Mouse (Mus musculus) embryonic facial prominence, embryonic 11.5 days (tissue): ENCODE data around the gene Dnpep. TPM values are rescaled to one million over a fixed set of nuclear protein-coding genes. Genes with fewer than 3 reads are reported as not detected.

Experiments
- ATAC-seq: fragments of 200-750 bp; cut with Nextera tagmentation; replicated peaks from 2 replicates; pipeline ENCODE4 v1.8.0; 2017; ENCODE audit warnings: low read depth; ENCODE audit not compliant: insufficient number of reproducible peaks, low FRiP score, low TSS enrichment
- DNase-seq: peaks from one replicate; pipeline ENCODE4 v3.0.0-alpha.2; 2015; ENCODE audit warnings: low spot score
- H3K27ac ChIP-seq: fragments of 300-500 bp; sonication (generic); replicated peaks from 2 replicates; pipeline ENCODE4 v1.5.1; 2014; ENCODE audit warnings: mild to moderate bottlenecking, low read depth, low read length, control low read depth
- H3K27me3 ChIP-seq: fragments of 300-500 bp; sonication (generic); 2 replicates; pipeline ENCODE4 v1.6.1; 2014; ENCODE audit warnings: mild to moderate bottlenecking, low read length, moderate library complexity, mixed read lengths; ENCODE audit not compliant: control insufficient read depth, insufficient read depth
- H3K36me3 ChIP-seq: fragments of 300-500 bp; sonication (generic); replicated peaks from 2 replicates; pipeline ENCODE4 v1.6.1; 2014; ENCODE audit warnings: low read depth, mild to moderate bottlenecking, low read length, moderate library complexity, mixed read lengths; ENCODE audit not compliant: control insufficient read depth, insufficient read depth
- H3K4me1 ChIP-seq: fragments of 300-500 bp; sonication (generic); 2 replicates; pipeline ENCODE4 v1.6.1; 2014; ENCODE audit warnings: low read length, mixed read lengths; ENCODE audit not compliant: control insufficient read depth, insufficient read depth
- H3K4me2 ChIP-seq: fragments of 300-500 bp; sonication (generic); 2 replicates; pipeline ENCODE4 v1.6.1; 2014; ENCODE audit warnings: low read depth, mild to moderate bottlenecking, control low read depth, low read length, moderate library complexity
- H3K4me3 ChIP-seq: fragments of 300-500 bp; sonication (generic); 2 replicates; pipeline ENCODE4 v1.5.1; 2014; ENCODE audit warnings: low read depth, low read length, control low read depth
- H3K9ac ChIP-seq: fragments of 300-500 bp; sonication (generic); replicated peaks from 2 replicates; pipeline ENCODE4 v1.6.1; 2014; ENCODE audit warnings: mild to moderate bottlenecking, control low read depth, low read length
- H3K9me3 ChIP-seq: fragments of 300-500 bp; sonication (generic); replicated peaks from 2 replicates; pipeline ENCODE4 v1.6.1; 2016; ENCODE audit warnings: mild to moderate bottlenecking, low read length, inconsistent platforms, mixed read lengths; ENCODE audit not compliant: control insufficient read depth
- WGBS: fragments of 180-500 bp; shearing (Covaris S2); extraction: QIAGEN DNeasy Blood & Tissue Kit; methylation state at CpG from one replicate; pipeline ENCODE4 v1.1.7; 2014; 5-methylcytosine and 5-hydroxymethylcytosine counted together
- polyA plus RNA-seq: library from polyadenylated mRNA; unstranded; fragments of >200 nt; fragmentation: Nextera tagmentation; extraction: Ambion mirVana; gene quantifications from 2 replicates; pipeline ENCODE4 v1.2.1, GENCODE M21; 2014

The Dnpep gene
- polyA plus RNA-seq, 1 experiment from 2014 or later = 123 TPM

DNA sequence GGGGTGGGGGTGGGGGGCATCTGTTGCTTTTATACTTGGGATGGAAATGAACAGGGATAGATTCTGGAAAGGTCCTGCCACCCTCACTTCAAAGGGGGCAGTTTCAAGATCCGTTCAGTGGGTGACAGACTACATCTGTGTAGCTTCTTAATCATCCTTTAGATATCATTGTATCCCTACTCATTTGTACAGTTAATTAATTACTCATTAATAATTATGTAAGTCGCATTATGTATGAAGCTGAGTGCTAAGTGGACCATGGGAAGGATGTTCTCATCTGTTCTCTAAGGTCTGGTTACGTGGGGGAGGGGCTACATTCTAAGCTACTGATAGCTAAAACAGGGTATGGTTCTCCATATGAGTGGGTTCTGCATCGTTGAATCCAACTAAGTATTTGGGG, 946 bp upstream of the Dnpep start:
- Histone ChIP-seq H3K4me1 (no peaks in the 10 kb centered on the region), H3K27ac (no peak overlapping the region), H3K4me2 (no peak overlapping the region), H3K36me3 (no peaks in the 10 kb centered on the region; the same call in 1 of the 2 replicates), H3K9me3 (no peaks in the 10 kb centered on the region), H3K27me3 (no peaks in the 10 kb centered on the region), H3K4me3 (no peak overlapping the region), H3K9ac (no peak overlapping the region)
- WGBS = 87% methylated on average over 4 of the region's 4 CpGs
- DNase-seq = no peak
- ATAC-seq = no peak

DNA sequence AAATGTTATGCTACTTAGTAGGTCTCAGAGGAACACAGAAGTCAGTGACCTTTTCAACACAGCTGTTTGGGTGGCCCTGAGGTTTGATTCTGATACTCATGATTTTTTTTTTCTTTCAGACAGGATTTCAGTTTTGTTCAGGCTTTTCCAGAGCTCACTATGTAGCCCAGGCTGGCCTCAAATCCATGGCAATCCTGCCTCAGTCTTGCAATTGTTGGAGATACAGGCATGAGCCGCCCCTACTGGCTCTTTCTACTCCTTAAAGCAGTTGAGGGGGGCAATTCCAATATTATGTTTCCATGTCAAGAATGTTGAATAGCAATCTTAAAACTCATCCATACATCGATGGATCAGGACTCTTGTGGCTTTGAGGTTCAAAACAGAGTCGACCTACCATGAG, 511 bp upstream of the Dnpep start:
- Histone ChIP-seq H3K4me2 (peak overlapping the region; percentile 21; the same call in 1 of the 2 replicates), H3K27me3 (no peaks in the 10 kb centered on the region), H3K27ac (no peak overlapping the region), H3K4me3 (no peak overlapping the region), H3K36me3 (no peaks in the 10 kb centered on the region; the same call in 1 of the 2 replicates), H3K9ac (peak overlapping the region; percentile 43; the same call in 1 of the 2 replicates), H3K4me1 (no peaks in the 10 kb centered on the region), H3K9me3 (no peaks in the 10 kb centered on the region)
- no peak for DNase-seq
- ATAC-seq = no peak
- whole genome bisulfite sequencing = 66% methylated on average over 3 of the region's 3 CpGs

DNA sequence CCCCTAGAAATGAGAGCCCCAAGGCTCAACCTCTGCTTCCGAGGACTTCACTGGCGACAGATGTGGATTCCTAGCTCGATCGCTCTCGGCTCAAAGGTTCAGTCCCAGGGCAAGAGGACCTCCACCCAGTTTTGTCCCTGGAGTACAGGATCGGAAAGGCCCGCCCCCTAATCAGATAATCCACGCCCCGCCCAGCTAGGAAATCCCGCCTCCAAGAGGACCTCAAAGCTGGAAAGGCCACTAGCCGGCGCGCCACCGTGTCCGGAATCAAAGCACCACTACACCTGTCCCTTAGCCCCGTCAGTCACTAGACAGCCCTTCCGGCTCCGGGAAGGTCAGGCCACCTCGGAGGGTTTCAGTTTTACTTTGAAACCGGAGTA, 939 bp downstream of the Dnpep start:
- 1% methylated on average over 20 of the region's 20 CpGs for WGBS
- no peak for ATAC-seq

DNA sequence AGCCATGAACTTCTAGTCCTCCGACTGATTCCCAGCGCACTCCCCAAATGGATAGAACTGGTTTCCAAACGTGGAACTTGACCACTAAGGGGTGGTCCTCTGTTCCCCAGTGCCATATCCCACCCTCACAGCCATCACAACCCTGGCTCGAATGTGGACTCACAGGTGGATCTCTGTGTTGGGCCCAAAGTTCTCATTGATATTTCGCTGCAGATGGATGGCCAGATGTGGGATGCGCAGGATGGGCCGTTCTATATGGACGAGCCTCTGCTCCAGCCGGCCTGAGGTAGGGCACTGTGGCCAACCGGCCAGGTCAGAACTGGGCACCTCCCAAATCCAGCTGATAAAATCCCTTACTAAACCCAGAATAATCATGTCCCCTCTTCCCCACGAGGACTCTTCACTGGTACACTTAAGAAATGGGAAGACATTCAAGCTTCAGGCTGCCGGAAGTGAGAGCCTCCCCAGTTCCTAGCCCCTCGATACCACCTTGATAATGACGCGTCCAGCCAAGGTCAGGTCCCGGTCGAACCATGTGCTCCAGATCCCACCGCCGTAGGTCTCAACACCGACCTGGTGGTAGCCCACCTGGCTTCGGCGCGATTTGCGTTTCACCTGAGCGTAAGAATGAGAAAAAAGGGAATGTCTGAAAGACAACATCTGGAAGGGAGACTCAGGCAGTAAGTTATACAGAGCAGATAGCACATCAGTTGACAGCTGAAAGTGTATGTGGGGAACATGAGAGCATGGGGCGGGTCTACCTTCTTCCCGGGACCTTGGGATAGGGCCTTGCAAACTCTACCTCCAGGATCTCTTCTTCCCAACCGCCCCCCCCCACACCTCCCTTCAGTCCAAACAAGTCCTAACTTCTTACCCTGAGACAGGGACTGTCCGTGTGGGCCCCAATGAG, 2.1 kb downstream of the Dnpep start:
- H3K27ac ChIP-seq = no peak overlapping the region
- no peaks in the 10 kb centered on the region; the same call in 1 of the 2 replicates for H3K36me3 ChIP-seq
- no peaks in the 10 kb centered on the region for H3K4me1 ChIP-seq
- H3K9ac ChIP-seq = peak overlapping the region; percentile 69
- DNase-seq (no peak), ATAC-seq (no peak)
- H3K27me3 ChIP-seq = no peaks in the 10 kb centered on the region
- H3K4me3 ChIP-seq = peak overlapping the region; percentile 66
- WGBS = 87% methylated on average over 29 of the region's 29 CpGs
- peak overlapping the region; percentile 52 for H3K4me2 ChIP-seq
- H3K9me3 ChIP-seq = no peaks in the 10 kb centered on the region

More for the DNA sequence above, 939 bp downstream of the Dnpep start:
- H3K9ac ChIP-seq = peak overlapping the region; percentile 69
- peak overlapping the region; percentile 52 for H3K4me2 ChIP-seq
- peak overlapping the region; percentile 78 for H3K27ac ChIP-seq
- H3K4me1 ChIP-seq = no peaks in the 10 kb centered on the region
- H3K36me3 ChIP-seq = no peaks in the 10 kb centered on the region; the same call in 1 of the 2 replicates
- H3K9me3 ChIP-seq = no peaks in the 10 kb centered on the region
- H3K4me3 ChIP-seq = peak overlapping the region; percentile 66
- DNase-seq = peak; percentile 87
- no peaks in the 10 kb centered on the region for H3K27me3 ChIP-seq

DNA sequence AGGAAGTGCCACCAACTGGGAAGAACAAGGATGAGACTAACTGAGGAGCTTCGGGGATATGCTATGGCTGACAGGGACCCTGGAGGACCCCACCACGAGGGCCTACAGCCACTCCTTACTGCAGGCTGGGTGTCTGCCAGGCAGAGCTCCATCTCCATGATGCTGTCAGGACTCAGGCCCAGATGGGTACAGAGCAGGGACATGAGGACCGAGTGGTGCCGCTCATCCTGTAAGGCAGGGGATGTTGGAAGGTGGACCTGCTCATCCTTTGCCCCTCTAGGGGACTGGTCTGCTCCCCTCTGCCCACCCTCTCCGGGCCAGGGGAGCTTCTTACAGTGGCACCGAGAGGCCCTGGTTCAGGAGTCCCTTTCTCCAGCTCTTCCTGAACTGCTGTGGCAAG, 2.8 kb downstream of the Dnpep start:
- H3K27me3 ChIP-seq = no peaks in the 10 kb centered on the region
- no peaks in the 10 kb centered on the region for H3K4me1 ChIP-seq
- no peak for ATAC-seq
- WGBS = 90% methylated on average over 6 of the region's 6 CpGs
- H3K36me3 ChIP-seq = no peaks in the 10 kb centered on the region; the same call in 1 of the 2 replicates
- no peak overlapping the region for H3K27ac ChIP-seq
- no peaks in the 10 kb centered on the region for H3K9me3 ChIP-seq
- no peak for DNase-seq
- no peak overlapping the region for H3K4me3 ChIP-seq
- no peak overlapping the region for H3K4me2 ChIP-seq
- H3K9ac ChIP-seq = no peak overlapping the region

DNA sequence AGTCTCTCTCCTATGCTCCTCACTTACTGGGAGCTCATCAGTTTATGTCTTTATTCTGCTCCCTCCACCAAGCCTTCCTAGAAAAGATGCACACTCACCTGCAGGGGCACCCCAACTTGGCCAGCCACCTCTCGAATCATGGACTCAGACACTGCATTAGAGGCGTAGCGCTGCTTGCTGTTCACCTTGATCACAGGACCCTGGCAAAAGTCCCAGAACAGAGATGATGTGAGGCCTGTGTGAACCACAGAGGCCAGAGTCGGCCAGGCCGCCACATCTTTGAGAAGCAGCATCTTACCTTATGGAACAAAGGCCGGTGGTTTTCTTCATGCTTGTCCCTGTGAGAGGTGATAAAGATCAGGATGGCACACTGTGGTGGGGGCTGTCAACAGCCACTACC, 6.1 kb downstream of the Dnpep start:
- Histone ChIP-seq H3K4me2 (no peak overlapping the region), H3K4me3 (no peak overlapping the region), H3K9ac (no peak overlapping the region), H3K27me3 (no peaks in the 10 kb centered on the region), H3K36me3 (no peaks in the 10 kb centered on the region; the same call in none of the 2 replicates), H3K4me1 (no peaks in the 10 kb centered on the region), H3K9me3 (no peaks in the 10 kb centered on the region), H3K27ac (no peak overlapping the region)
- ATAC-seq (no peak), DNase-seq (no peak)
- whole genome bisulfite sequencing = 95% methylated on average over 6 of the region's 6 CpGs

DNA sequence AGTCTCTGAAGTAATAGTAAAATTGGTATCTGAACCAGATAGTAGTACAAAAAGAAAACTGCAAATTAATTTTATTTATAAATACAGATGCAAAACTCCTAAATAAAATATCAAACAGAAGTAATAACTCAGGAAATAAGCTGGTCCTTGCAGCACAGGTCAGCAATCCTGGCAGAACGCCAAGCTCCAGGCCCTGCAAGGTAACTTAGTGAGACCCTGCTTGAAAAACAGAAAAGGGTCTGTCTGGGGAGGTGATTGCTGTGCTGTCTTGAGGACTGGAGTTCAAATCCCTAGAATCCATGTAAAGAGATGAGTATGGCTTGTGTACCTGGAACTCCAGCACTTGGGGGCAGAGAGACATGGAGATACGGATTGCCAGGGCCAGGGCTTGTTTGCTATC, 13.1 kb downstream of the Dnpep start:
- ATAC-seq (no peak), DNase-seq (no peak)
- no peaks in the 10 kb centered on the region; the same call in 1 of the 2 replicates for H3K36me3 ChIP-seq
- no peak overlapping the region for H3K9ac ChIP-seq
- H3K4me2 ChIP-seq = no peak overlapping the region
- H3K4me3 ChIP-seq = no peak overlapping the region
- H3K9me3 ChIP-seq = no peaks in the 10 kb centered on the region
- H3K4me1 ChIP-seq = no peaks in the 10 kb centered on the region
- H3K27ac ChIP-seq = no peak overlapping the region
- H3K27me3 ChIP-seq = no peaks in the 10 kb centered on the region
- 89% methylated on average over 2 of the region's 2 CpGs for WGBS

DNA sequence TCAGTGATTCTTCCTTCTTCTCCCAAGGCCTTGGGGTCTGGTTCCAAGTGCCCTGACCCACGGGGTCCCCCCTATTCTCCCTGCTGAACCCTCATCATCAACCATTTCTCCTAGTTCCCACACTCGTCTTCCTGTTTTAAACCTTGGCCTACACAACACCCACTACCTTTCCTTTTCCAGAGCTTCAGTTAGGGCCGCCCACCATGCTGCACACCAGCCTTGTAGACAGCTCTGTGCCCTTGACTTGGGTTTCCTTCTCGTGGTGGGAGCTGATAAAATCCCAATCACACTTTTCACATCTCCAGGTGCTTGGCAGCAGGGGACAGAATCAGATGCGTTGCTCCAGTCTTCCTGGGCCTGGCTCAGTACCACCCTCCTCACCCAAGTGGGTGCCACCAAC, 23.5 kb downstream of the Dnpep start:
- no peak overlapping the region for H3K4me2 ChIP-seq
- H3K4me3 ChIP-seq = no peak overlapping the region
- no peak overlapping the region for H3K27ac ChIP-seq
- no peaks in the 10 kb centered on the region for H3K36me3 ChIP-seq
- DNase-seq = no peak
- ATAC-seq = no peak
- H3K9me3 ChIP-seq = no peaks in the 10 kb centered on the region
- no peaks in the 10 kb centered on the region for H3K27me3 ChIP-seq
- 76% methylated on average over 5 of the region's 5 CpGs for WGBS
- no peaks in the 10 kb centered on the region for H3K4me1 ChIP-seq
- H3K9ac ChIP-seq = no peak overlapping the region
